Mouse (Mus musculus) intestine, embryonic 16.5 days (tissue): ENCODE results near the gene Slc22a13. TPM values are rescaled to one million over a fixed set of nuclear protein-coding genes. Genes with fewer than 3 reads are reported as not detected.

Experiments used
- ATAC-seq: fragments of 200-750 bp; cut with Nextera tagmentation; 2 replicates; pipeline ENCODE4 v1.8.0; 2017; ENCODE audit warnings: moderate TSS enrichment, moderate library complexity
- H3K27ac ChIP-seq: fragments of 300-500 bp; sonication (generic); 2 replicates; pipeline ENCODE4 v1.5.1; 2014; ENCODE audit warnings: mild to moderate bottlenecking, low read length
- H3K27me3 ChIP-seq: fragments of 300-500 bp; sonication (generic); replicated peaks from 2 replicates; pipeline ENCODE4 v1.6.1; 2014; ENCODE audit warnings: low read length, control low read depth, mixed read lengths; ENCODE audit not compliant: control insufficient read depth, insufficient read depth
- H3K36me3 ChIP-seq: fragments of 300-500 bp; sonication (generic); 2 replicates; pipeline ENCODE4 v1.6.1; 2014; ENCODE audit warnings: low read length, control low read depth; ENCODE audit not compliant: control insufficient read depth, insufficient read depth
- H3K4me1 ChIP-seq: fragments of 300-500 bp; sonication (generic); 2 replicates; pipeline ENCODE4 v1.6.1; 2014; ENCODE audit warnings: low read length, control low read depth, mixed read lengths; ENCODE audit not compliant: control insufficient read depth, insufficient read depth
- H3K4me2 ChIP-seq: fragments of 300-500 bp; sonication (generic); 2 replicates; pipeline ENCODE4 v1.6.1; 2014; ENCODE audit warnings: low read depth, low read length, control low read depth
- H3K4me3 ChIP-seq: fragments of 300-500 bp; sonication (generic); 2 replicates; pipeline ENCODE4 v1.5.1; 2014; ENCODE audit warnings: mild to moderate bottlenecking, low read length
- H3K9ac ChIP-seq: fragments of 300-500 bp; sonication (generic); 2 replicates; pipeline ENCODE4 v1.6.1; 2014; ENCODE audit warnings: low read depth, low read length
- H3K9me3 ChIP-seq: fragments of 300-500 bp; sonication (generic); 2 replicates; pipeline ENCODE4 v1.6.1; 2016; ENCODE audit warnings: low read length, control low read depth; ENCODE audit not compliant: control insufficient read depth
- WGBS: fragments of 180-500 bp; shearing (Covaris S2); extraction: QIAGEN DNeasy Blood & Tissue Kit; methylation state at CpG from one replicate; pipeline ENCODE4 v1.1.7; 2014; 5-methylcytosine and 5-hydroxymethylcytosine counted together
- polyA plus RNA-seq: library from polyadenylated mRNA; unstranded; fragments of >200 nt; fragmentation: Nextera tagmentation; extraction: Ambion mirVana; gene quantifications from 2 replicates; pipeline ENCODE4 v1.2.1, GENCODE M21; 2015

The Slc22a13 gene
- polyA plus RNA-seq, 1 experiment from 2014 or later = not detected

GRCm38 (mm10) chr9:119151751-119152150, 57.1 kb downstream of the Slc22a13 start:
- H3K4me1 ChIP-seq = no peaks in the 10 kb centered on the region
- H3K27ac ChIP-seq = no peak overlapping the region
- no peaks in the 10 kb centered on the region for H3K36me3 ChIP-seq
- 55% methylated on average over 2 of the region's 2 CpGs for WGBS
- H3K4me3 ChIP-seq = no peak overlapping the region
- 0 out of 2 replicates have a peak, but pooled peaks cover 2% of the 10 kb centered on the region for H3K27me3 ChIP-seq
- H3K9me3 ChIP-seq = no peaks in the 10 kb centered on the region
- no peak overlapping the region for H3K4me2 ChIP-seq
- no peak for ATAC-seq
- no peak overlapping the region for H3K9ac ChIP-seq

GRCm38 (mm10) chr9:119149601-119150000, 59.3 kb downstream of the Slc22a13 start:
- Histone ChIP-seq H3K9ac (no peak overlapping the region), H3K4me2 (no peak overlapping the region), H3K27ac (no peak overlapping the region), H3K27me3 (no peaks in the 10 kb centered on the region), H3K4me3 (no peak overlapping the region), H3K36me3 (no peaks in the 10 kb centered on the region), H3K9me3 (no peaks in the 10 kb centered on the region), H3K4me1 (no peaks in the 10 kb centered on the region)
- 21% methylated on average over 5 of the region's 5 CpGs for WGBS
- no peak for ATAC-seq

- Histone ChIP-seq H3K4me2 (no peak overlapping the region), H3K4me3 (no peak overlapping the region), H3K27me3 (no peaks in the 10 kb centered on the region), H3K9me3 (no peaks in the 10 kb centered on the region), H3K4me1 (no peaks in the 10 kb centered on the region), H3K9ac (no peak overlapping the region), H3K27ac (no peak overlapping the region), H3K36me3 (no peaks in the 10 kb centered on the region)
- WGBS = 71% methylated on average over 13 of the region's 13 CpGs
- no peak for ATAC-seq
Measured at GRCm38 (mm10) chr9:119146098-119146770, 62.7 kb downstream of the Slc22a13 start.

- ATAC-seq = no peak
- Histone ChIP-seq H3K9ac (no peak overlapping the region), H3K4me1 (no peaks in the 10 kb centered on the region), H3K4me2 (no peak overlapping the region), H3K36me3 (no peaks in the 10 kb centered on the region), H3K27ac (no peak overlapping the region), H3K27me3 (no peaks in the 10 kb centered on the region), H3K4me3 (no peak overlapping the region), H3K9me3 (no peaks in the 10 kb centered on the region)
- 67% methylated on average over 6 of the region's 6 CpGs for WGBS
Measured at GRCm38 (mm10) chr9:119145638-119146037, 63.3 kb downstream of the Slc22a13 start.

GRCm38 (mm10) chr9:119145137-119145536, 63.8 kb downstream of the Slc22a13 start:
- no peaks in the 10 kb centered on the region for H3K9me3 ChIP-seq
- no peak overlapping the region for H3K27ac ChIP-seq
- ATAC-seq = no peak

GRCm38 (mm10) chr9:119144696-119145095, 64.2 kb downstream of the Slc22a13 start:
- Histone ChIP-seq H3K9me3 (no peaks in the 10 kb centered on the region), H3K4me3 (no peak overlapping the region), H3K27me3 (no peaks in the 10 kb centered on the region), H3K4me1 (no peaks in the 10 kb centered on the region), H3K4me2 (no peak overlapping the region), H3K9ac (no peak overlapping the region), H3K27ac (no peak overlapping the region), H3K36me3 (no peaks in the 10 kb centered on the region)
- 79% methylated on average over 8 of the region's 8 CpGs for WGBS
- no peak for ATAC-seq

More at GRCm38 (mm10) chr9:119145137-119145536, 63.8 kb downstream of the Slc22a13 start:
- Histone ChIP-seq H3K36me3 (no peaks in the 10 kb centered on the region), H3K4me2 (no peak overlapping the region), H3K9ac (no peak overlapping the region), H3K4me1 (no peaks in the 10 kb centered on the region), H3K27me3 (no peaks in the 10 kb centered on the region), H3K4me3 (no peak overlapping the region)
- WGBS = 54% methylated on average over 10 of the region's 10 CpGs

GRCm38 (mm10) chr9:119143372-119143771, 65.5 kb downstream of the Slc22a13 start:
- no peaks in the 10 kb centered on the region for H3K4me1 ChIP-seq
- no peak overlapping the region for H3K4me3 ChIP-seq
- no peaks in the 10 kb centered on the region for H3K9me3 ChIP-seq
- no peak overlapping the region for H3K27ac ChIP-seq
- H3K9ac ChIP-seq = no peak overlapping the region
- H3K36me3 ChIP-seq = no peaks in the 10 kb centered on the region
- 73% methylated on average over 9 of the region's 9 CpGs for WGBS
- no peaks in the 10 kb centered on the region for H3K27me3 ChIP-seq
- no peak for ATAC-seq
- H3K4me2 ChIP-seq = no peak overlapping the region

Other genes with a start within 250 kb of the Slc22a13 start
- 13.7 and 14.9 TPM in 2 replicates for gene Vill, start 156.3 kb downstream of the Slc22a13 start, polyA plus RNA-seq
- gene Plcd1, start 115.6 kb downstream of the Slc22a13 start, polyA plus RNA-seq = 16.9 and 17.3 TPM in 2 replicates
- gene Dlec1, start 106.6 kb downstream of the Slc22a13 start, polyA plus RNA-seq = 0.31 and 0.43 TPM in 2 replicates
- gene Acaa1b, start 52.0 kb downstream of the Slc22a13 start, polyA plus RNA-seq = 3.1 and 3.7 TPM in 2 replicates
- not detected in 2 replicates for gene Gm47289, start 49.9 kb downstream of the Slc22a13 start, polyA plus RNA-seq
- 9.1 and 9.5 TPM in 2 replicates for gene Oxsr1, start 113.3 kb upstream of the Slc22a13 start, polyA plus RNA-seq
- gene Acaa1a, start 130.6 kb upstream of the Slc22a13 start, polyA plus RNA-seq = 114 and 116 TPM in 2 replicates
- 35.0 and 36.3 TPM in 2 replicates for gene Myd88, start 132.3 kb upstream of the Slc22a13 start, polyA plus RNA-seq
- 17.4 and 18.5 TPM in 2 replicates for gene Xylb, start 148.3 kb upstream of the Slc22a13 start, polyA plus RNA-seq
- gene Slc22a14, start 156.5 kb upstream of the Slc22a13 start, polyA plus RNA-seq = 0.10 and 0.16 TPM in 2 replicates
- 6.3 and 8.4 TPM in 2 replicates for gene Acvr2b, start 193.0 kb upstream of the Slc22a13 start, polyA plus RNA-seq
- gene Exog, start 235.8 kb upstream of the Slc22a13 start, polyA plus RNA-seq = 15.3 and 17.5 TPM in 2 replicates